Mouse (Mus musculus) common myeloid progenitor, adult 5-6 weeks (primary cell): Measurements from ENCODE around the gene Rassf10. TPM values are rescaled to one million over a fixed set of nuclear protein-coding genes. Genes with fewer than 3 reads are reported as not detected.
A peak's percentile ranks its signal among the peaks of the same experiment; 100 is the strongest.

Experiments used
- ATAC-seq: replicated peaks from 2 replicates; pipeline ENCODE4 v1.8.0; 2016; ENCODE audit warnings: low read depth, mild to moderate bottlenecking, moderate TSS enrichment, inconsistent platforms; ENCODE audit not compliant: poor library complexity, severe bottlenecking
- total RNA-seq: library from RNA; stranded (forward); fragments of 200-1000, 187-1606 nt; gene quantifications from 2 replicates; pipeline ENCODE4 v1.2.3, GENCODE M21; 2017

Gene Rassf10
- total RNA-seq, 1 experiment from 2014 or later: not detected

- no peak for ATAC-seq
Observed at GRCm38 (mm10) chr7:112955955-112956354, 2.2 kb downstream of the Rassf10 start.

GRCm38 (mm10) chr7:112956961-112957360 is 3.2 kb downstream of the Rassf10 start:
- no peak for ATAC-seq

- ATAC-seq: no peak
Observed at GRCm38 (mm10) chr7:112957630-112958029, 3.9 kb downstream of the Rassf10 start.

- no peak for ATAC-seq
Observed at GRCm38 (mm10) chr7:112966382-112966781, 12.6 kb downstream of the Rassf10 start.

GRCm38 (mm10) chr7:112966786-112967185 is 13.0 kb downstream of the Rassf10 start:
- ATAC-seq: no peak

GRCm38 (mm10) chr7:112983316-112983715 is 29.6 kb downstream of the Rassf10 start:
- ATAC-seq: no peak

GRCm38 (mm10) chr7:112984704-112985577 is 31.2 kb downstream of the Rassf10 start:
- ATAC-seq: no peak

GRCm38 (mm10) chr7:112985578-112985949 is 31.8 kb downstream of the Rassf10 start:
- no peak for ATAC-seq

GRCm38 (mm10) chr7:112992928-112993327 is 39.2 kb downstream of the Rassf10 start:
- no peak for ATAC-seq

GRCm38 (mm10) chr7:113003565-113004255 is 49.9 kb downstream of the Rassf10 start:
- ATAC-seq: 0 out of 2 replicates have a peak, but pooled peaks have one; percentile 15

GRCm38 (mm10) chr7:113005726-113006125 is 52.0 kb downstream of the Rassf10 start:
- no peak for ATAC-seq
